ENCODE assay signal across 7 mouse cellular contexts in genomic region chr14:121446951-121447350, GRCm38 (mm10). TPM values are rescaled to one million over a fixed set of nuclear protein-coding genes. Genes with fewer than 3 reads are reported as not detected.
DNase-seq lines count a peak whose midpoint lies in the region; ATAC-seq lines count a peak whose summit lies in the region.

No protein-coding gene starts in this region.

- H3K36me3 ChIP-seq in hindbrain, embryonic 11.5 days (ENCODE audit: control insufficient read depth, insufficient read depth, low read length), result no peaks in the 10 kb centered on the region
- H3K36me3 ChIP-seq in midbrain, embryonic 14.5 days (ENCODE audit: control insufficient read depth, insufficient read depth, low read length), result no peaks in the 10 kb centered on the region

- H3K27me3 ChIP-seq in hindbrain, embryonic 11.5 days (ENCODE audit: control insufficient read depth, insufficient read depth, low read length), result no peaks in the 10 kb centered on the region
- no peaks in the 10 kb centered on the region for H3K27me3 ChIP-seq in midbrain, embryonic 14.5 days (ENCODE audit: control insufficient read depth, insufficient read depth, low read length)

- no peaks in the 10 kb centered on the region for H3K9me3 ChIP-seq in hindbrain, embryonic 11.5 days (ENCODE audit: control insufficient read depth, low read length)
- H3K9me3 ChIP-seq in midbrain, embryonic 14.5 days (ENCODE audit: control insufficient read depth, low read length), result no peaks in the 10 kb centered on the region

- H3K4me1 ChIP-seq in hindbrain, embryonic 11.5 days (replicated peaks; ENCODE audit: control insufficient read depth, insufficient read depth, low read length), result no peaks in the 10 kb centered on the region
- no peaks in the 10 kb centered on the region; the same call in 1 of the 2 replicates for H3K4me1 ChIP-seq in midbrain, embryonic 14.5 days (ENCODE audit: control insufficient read depth, insufficient read depth, low read length)

- H3K4me3 ChIP-seq in hindbrain, embryonic 11.5 days (ENCODE audit: low read depth, low read length), result no peak overlapping the region
- H3K4me3 ChIP-seq in midbrain, embryonic 14.5 days (replicated peaks; ENCODE audit: low read depth, low read length), result peak overlapping the region; percentile 20

- DNase-seq in testis, postnatal 14 days (ENCODE audit: low spot score), result peak; percentile 51
- no peak for DNase-seq in testis, postnatal 10 days (ENCODE audit: low spot score)
- DNase-seq in embryo, embryonic 10.5 days (ENCODE audit: low spot score), result peak; percentile 70
- DNase-seq in hindbrain, embryonic 11.5 days (ENCODE audit: low spot score), result peak; percentile 62
- DNase-seq in midbrain, embryonic 14.5 days, result peak; percentile 67
- DNase-seq in frontal cortex, postnatal 36 days (ENCODE audit: low spot score in 2 of 2), result no peak
- no peak for DNase-seq in left cerebral cortex, postnatal 25 days (ENCODE audit: low spot score in 2 of 2)

- peak; percentile 94 for ATAC-seq in hindbrain, embryonic 11.5 days (ENCODE audit: low FRiP score)
- peak; percentile 91 for ATAC-seq in midbrain, embryonic 14.5 days (ENCODE audit: low FRiP score, low TSS enrichment)

- intact Hi-C loops in left cerebral cortex, postnatal 25 days (cut with DNase I), result no loop called here

- 15% methylated on average over 9 of the region's 9 CpGs for whole genome bisulfite sequencing in hindbrain, embryonic 11.5 days
- WGBS in midbrain, embryonic 14.5 days, result 12% methylated on average over 9 of the region's 9 CpGs

- no peak overlapping the region for H3K9ac ChIP-seq in hindbrain, embryonic 11.5 days (ENCODE audit: low read depth, low read length)
- H3K9ac ChIP-seq in midbrain, embryonic 14.5 days (replicated peaks; ENCODE audit: low read length), result no peak overlapping the region

- H3K27ac ChIP-seq in hindbrain, embryonic 11.5 days (ENCODE audit: low read depth, low read length), result no peak overlapping the region
- no peak overlapping the region for H3K27ac ChIP-seq in midbrain, embryonic 14.5 days (replicated peaks; ENCODE audit: low read depth, low read length)

- H3K4me2 ChIP-seq in hindbrain, embryonic 11.5 days (replicated peaks; ENCODE audit: low read depth, low read length), result peak overlapping the region; percentile 38
- peak overlapping the region; percentile 51 for H3K4me2 ChIP-seq in midbrain, embryonic 14.5 days (ENCODE audit: low read length)

RNA-seq across cellular contexts. Expression of gene Slc15a1, which starts 58.1 kb away (rescaled TPM):
- polyA plus RNA-seq in hindbrain, embryonic 11.5 days (2014; fragmentation: Nextera tagmentation; extraction: Ambion mirVana), result 0.15 and 0.36 TPM in 2 replicates
- polyA plus RNA-seq in midbrain, embryonic 14.5 days (2014; fragmentation: Nextera tagmentation; extraction: Ambion mirVana), result not detected in 2 replicates
- total RNA-seq in left cerebral cortex, postnatal 25 days (2021), result not detected

Comparison
In these comparisons a context has a peak if more than half of its experiments do, and no peak if none do; other contexts are left out.
1. DNase-seq: peak in testis, postnatal 14 days (single experiment), embryo, embryonic 10.5 days (single experiment), hindbrain, embryonic 11.5 days (single experiment) and midbrain, embryonic 14.5 days (single experiment); none in testis, postnatal 10 days (single experiment), frontal cortex, postnatal 36 days (0 of 2) and left cerebral cortex, postnatal 25 days (0 of 2).